Mouse (Mus musculus): ENCODE measurements at regions not wholly inside any gene's neighbourhood (a gene's known extent, or its start where the extent isn't known, plus 50 kb on each side); places are given as distances from the start of the nearest gene placed in this dataset.

GRCm38 (mm10) chr2:124819846-124820245 is 248.1 kb upstream of the Slc24a5 start:
- Histone ChIP-seq H3K36me3 (no peaks in the 10 kb centered on the region), H3K4me3 (no peak overlapping the region), H3K9me3 (replicated peaks) (no peaks in the 10 kb centered on the region), H3K4me2 (replicated peaks) (no peak overlapping the region), H3K4me1 (no peaks in the 10 kb centered on the region), H3K27ac (no peak overlapping the region), H3K27me3 (no peaks in the 10 kb centered on the region), H3K9ac (no peak overlapping the region)
- 73% methylated on average over 6 of the region's 6 CpGs for WGBS
- no peak for ATAC-seq (ENCODE audit: low FRiP score)

GRCm38 (mm10) chr2:124820821-124821220 is 247.1 kb upstream of the Slc24a5 start:
- no peak for ATAC-seq (ENCODE audit: low FRiP score)

GRCm38 (mm10) chr2:124821366-124821765 is 246.6 kb upstream of the Slc24a5 start:
- no peak overlapping the region for H3K4me3 ChIP-seq
- no peaks in the 10 kb centered on the region for H3K27me3 ChIP-seq
- H3K4me1 ChIP-seq, result no peaks in the 10 kb centered on the region
- no peaks in the 10 kb centered on the region for H3K9me3 ChIP-seq (replicated peaks)
- WGBS, result 79% methylated on average over 4 of the region's 4 CpGs
- no peaks in the 10 kb centered on the region for H3K36me3 ChIP-seq
- ATAC-seq (ENCODE audit: low FRiP score), result no peak
- H3K4me2 ChIP-seq (replicated peaks), result no peak overlapping the region
- no peak overlapping the region for H3K9ac ChIP-seq
- H3K27ac ChIP-seq, result no peak overlapping the region

More at GRCm38 (mm10) chr2:124820821-124821220, 247.1 kb upstream of the Slc24a5 start:
- Histone ChIP-seq H3K4me1 (no peaks in the 10 kb centered on the region), H3K36me3 (no peaks in the 10 kb centered on the region), H3K4me2 (replicated peaks) (no peak overlapping the region), H3K9ac (no peak overlapping the region), H3K27me3 (no peaks in the 10 kb centered on the region), H3K4me3 (no peak overlapping the region), H3K9me3 (replicated peaks) (no peaks in the 10 kb centered on the region), H3K27ac (no peak overlapping the region)
- 88% methylated on average over 9 of the region's 9 CpGs for WGBS

- no peak for ATAC-seq (ENCODE audit: low FRiP score)
- Histone ChIP-seq H3K36me3 (no peaks in the 10 kb centered on the region), H3K9me3 (replicated peaks) (no peaks in the 10 kb centered on the region), H3K4me2 (replicated peaks) (no peak overlapping the region), H3K4me3 (no peak overlapping the region), H3K9ac (no peak overlapping the region), H3K27ac (no peak overlapping the region), H3K4me1 (no peaks in the 10 kb centered on the region), H3K27me3 (no peaks in the 10 kb centered on the region)
- WGBS, result 96% methylated on average over 4 of the region's 4 CpGs
Observed at GRCm38 (mm10) chr2:124848812-124849211, 219.1 kb upstream of the Slc24a5 start.

GRCm38 (mm10) chr2:124858504-124858903 is 209.4 kb upstream of the Slc24a5 start:
- no peak overlapping the region for H3K27ac ChIP-seq
- H3K4me1 ChIP-seq, result no peaks in the 10 kb centered on the region
- no peaks in the 10 kb centered on the region for H3K27me3 ChIP-seq
- no peaks in the 10 kb centered on the region for H3K9me3 ChIP-seq (replicated peaks)
- H3K4me2 ChIP-seq (replicated peaks), result no peak overlapping the region
- no peaks in the 10 kb centered on the region for H3K36me3 ChIP-seq
- no peak overlapping the region for H3K9ac ChIP-seq
- H3K4me3 ChIP-seq, result no peak overlapping the region
- no peak for ATAC-seq (ENCODE audit: low FRiP score)
- 81% methylated on average over 3 of the region's 3 CpGs for WGBS

GRCm38 (mm10) chr2:124888209-124888608 is 179.7 kb upstream of the Slc24a5 start:
- Histone ChIP-seq H3K36me3 (no peaks in the 10 kb centered on the region), H3K4me2 (replicated peaks) (no peak overlapping the region), H3K9ac (no peak overlapping the region), H3K9me3 (replicated peaks) (no peaks in the 10 kb centered on the region), H3K27me3 (no peaks in the 10 kb centered on the region), H3K27ac (no peak overlapping the region), H3K4me3 (no peak overlapping the region), H3K4me1 (peaks cover 4% of the 10 kb centered on the region; the same call in 1 of the 2 replicates)
- 52% methylated on average over 4 of the region's 4 CpGs for WGBS
- no peak for ATAC-seq (ENCODE audit: low FRiP score)

- H3K4me3 ChIP-seq, result no peak overlapping the region
- WGBS, result 90% methylated on average over 4 of the region's 4 CpGs
Observed at GRCm38 (mm10) chr2:124895002-124895401, 172.9 kb upstream of the Slc24a5 start.

GRCm38 (mm10) chr2:124903556-124903955 is 164.4 kb upstream of the Slc24a5 start:
- WGBS, result 84% methylated on average over 4 of the region's 4 CpGs
- Histone ChIP-seq H3K4me2 (replicated peaks) (no peak overlapping the region), H3K27me3 (no peaks in the 10 kb centered on the region), H3K27ac (no peak overlapping the region), H3K9ac (no peak overlapping the region), H3K9me3 (replicated peaks) (no peaks in the 10 kb centered on the region), H3K4me1 (no peaks in the 10 kb centered on the region), H3K4me3 (no peak overlapping the region), H3K36me3 (no peaks in the 10 kb centered on the region)
- no peak for ATAC-seq (ENCODE audit: low FRiP score)

More at GRCm38 (mm10) chr2:124895002-124895401, 172.9 kb upstream of the Slc24a5 start:
- H3K4me1 ChIP-seq, result no peaks in the 10 kb centered on the region
- H3K36me3 ChIP-seq, result no peaks in the 10 kb centered on the region
- no peak overlapping the region for H3K9ac ChIP-seq
- no peak overlapping the region for H3K4me2 ChIP-seq (replicated peaks)
- no peak overlapping the region for H3K27ac ChIP-seq
- H3K27me3 ChIP-seq, result no peaks in the 10 kb centered on the region
- no peaks in the 10 kb centered on the region for H3K9me3 ChIP-seq (replicated peaks)
- no peak for ATAC-seq (ENCODE audit: low FRiP score)

- no peak for ATAC-seq (ENCODE audit: low FRiP score)
- Histone ChIP-seq H3K27ac (no peak overlapping the region), H3K9ac (no peak overlapping the region), H3K4me2 (replicated peaks) (no peak overlapping the region), H3K4me3 (no peak overlapping the region), H3K9me3 (replicated peaks) (no peaks in the 10 kb centered on the region), H3K36me3 (no peaks in the 10 kb centered on the region), H3K27me3 (no peaks in the 10 kb centered on the region), H3K4me1 (no peaks in the 10 kb centered on the region)
- WGBS, result 93% methylated on average over 1 of the region's 1 CpGs
Observed at GRCm38 (mm10) chr2:124905076-124905475, 162.8 kb upstream of the Slc24a5 start.

- 66% methylated on average over 7 of the region's 7 CpGs for WGBS
- Histone ChIP-seq H3K27ac (no peak overlapping the region), H3K9ac (no peak overlapping the region), H3K4me3 (no peak overlapping the region), H3K27me3 (no peaks in the 10 kb centered on the region), H3K9me3 (replicated peaks) (no peaks in the 10 kb centered on the region), H3K36me3 (no peaks in the 10 kb centered on the region), H3K4me1 (no peaks in the 10 kb centered on the region; the same call in 1 of the 2 replicates), H3K4me2 (replicated peaks) (no peak overlapping the region)
- no peak for ATAC-seq (ENCODE audit: low FRiP score)
Observed at GRCm38 (mm10) chr2:124918986-124919761, 148.8 kb upstream of the Slc24a5 start.

- ATAC-seq (ENCODE audit: low FRiP score), result no peak
- Histone ChIP-seq H3K9ac (no peak overlapping the region), H3K4me3 (no peak overlapping the region), H3K4me2 (replicated peaks) (no peak overlapping the region), H3K36me3 (no peaks in the 10 kb centered on the region), H3K27me3 (no peaks in the 10 kb centered on the region), H3K27ac (no peak overlapping the region), H3K9me3 (replicated peaks) (no peaks in the 10 kb centered on the region), H3K4me1 (no peaks in the 10 kb centered on the region; the same call in 1 of the 2 replicates)
- 48% methylated on average over 1 of the region's 1 CpGs for WGBS
Observed at GRCm38 (mm10) chr2:124919762-124920255, 148.1 kb upstream of the Slc24a5 start.

- no peak for ATAC-seq (ENCODE audit: low FRiP score)
- Histone ChIP-seq H3K9me3 (replicated peaks) (no peaks in the 10 kb centered on the region), H3K36me3 (no peaks in the 10 kb centered on the region), H3K4me1 (no peaks in the 10 kb centered on the region; the same call in 1 of the 2 replicates), H3K4me2 (replicated peaks) (no peak overlapping the region), H3K27ac (no peak overlapping the region), H3K9ac (no peak overlapping the region), H3K4me3 (no peak overlapping the region), H3K27me3 (no peaks in the 10 kb centered on the region)
- 80% methylated on average over 2 of the region's 2 CpGs for WGBS
Observed at GRCm38 (mm10) chr2:124920265-124920664, 147.7 kb upstream of the Slc24a5 start.
